Mouse (Mus musculus): Measurements from ENCODE around the gene Ifnl3. TPM values are rescaled to one million over a fixed set of nuclear protein-coding genes. Genes with fewer than 3 reads are reported as not detected.

Ifnl3 gene
- total and polyA plus RNA-seq, 3 experiments: not detected

DNA sequence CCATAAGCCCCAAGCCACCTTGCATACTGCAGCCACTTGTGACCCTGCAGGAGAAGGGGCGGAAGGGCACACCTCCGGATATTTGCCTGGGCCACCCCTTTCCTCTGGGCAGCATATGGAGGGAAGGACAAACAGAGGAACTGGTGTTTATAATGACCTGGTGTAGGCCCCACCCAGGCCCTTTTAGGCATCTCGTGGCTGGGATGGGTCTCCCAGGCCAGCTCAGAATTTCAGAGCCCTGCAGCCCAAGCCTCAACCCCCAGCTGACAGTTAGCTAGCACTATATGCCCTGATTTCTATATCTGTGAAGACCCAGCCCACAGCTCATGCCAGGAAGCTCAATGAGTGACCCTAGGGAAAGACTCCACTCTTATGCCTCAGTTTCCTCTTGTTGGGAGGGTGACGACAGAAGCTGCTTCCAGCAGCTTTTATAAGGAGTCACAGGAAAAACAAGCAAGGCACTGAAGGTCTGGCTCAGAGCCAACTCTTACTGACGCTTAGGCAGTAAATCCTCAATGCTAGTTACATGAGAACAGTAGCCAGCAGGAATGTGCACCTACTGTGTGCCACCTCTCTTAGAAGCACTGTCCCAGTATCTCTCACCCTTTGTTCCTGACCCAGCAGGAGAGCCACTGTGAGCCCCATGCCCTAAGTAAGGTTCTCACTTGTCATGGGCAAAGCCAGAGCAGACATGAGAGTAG is 48.5 kb downstream of the Ifnl3 start:
- no peak overlapping the region for H3K27ac ChIP-seq (ENCODE audit: control insufficient read depth, low read depth, low read length)
- H3K4me1 ChIP-seq (ENCODE audit: control insufficient read depth in 1 of 2, insufficient read depth in 2 of 2, low read length in 2 of 2): peaks cover 0 to 4% of the 10 kb centered on the region in 2 experiments; a peak in 1 of 4 replicates
- H3K9me3 ChIP-seq (replicated peaks; ENCODE audit: insufficient read depth, low read length): no peaks in the 10 kb centered on the region
- no peak overlapping the region for H3K9ac ChIP-seq (ENCODE audit: control insufficient read depth, low read depth, low read length, poor library complexity, severe bottlenecking)
- peak; percentile 19 for DNase-seq (ENCODE audit: low read depth, low spot score)
- no peaks in the 10 kb centered on the region for H3K79me2 ChIP-seq (ENCODE audit: control insufficient read depth, insufficient read depth, low read length, poor library complexity)
- TF ChIP-seq UBTF (IDR thresholded peaks at IDR 0.05; ENCODE audit: borderline replicate concordance, insufficient read depth, low read depth, low read length) (no peak), ZKSCAN1 (IDR thresholded peaks at IDR 0.05; ENCODE audit: low read depth, low read length) (peak; percentile 87)
- H3K36me3 ChIP-seq (ENCODE audit: control insufficient read depth in 1 of 2, insufficient read depth in 2 of 2, low read length in 2 of 2): no peaks in the 10 kb centered on the region; a peak in 1 of 4 replicates
- H3K27me3 ChIP-seq (ENCODE audit: control insufficient read depth in 1 of 2, insufficient read depth in 2 of 2, low read length in 2 of 2): no peaks in the 10 kb centered on the region
- H3K4me3 ChIP-seq (ENCODE audit: control insufficient read depth in 1 of 2, insufficient read depth in 1 of 2, low read depth in 2 of 2, low read length in 2 of 2): no peak overlapping the region

DNA sequence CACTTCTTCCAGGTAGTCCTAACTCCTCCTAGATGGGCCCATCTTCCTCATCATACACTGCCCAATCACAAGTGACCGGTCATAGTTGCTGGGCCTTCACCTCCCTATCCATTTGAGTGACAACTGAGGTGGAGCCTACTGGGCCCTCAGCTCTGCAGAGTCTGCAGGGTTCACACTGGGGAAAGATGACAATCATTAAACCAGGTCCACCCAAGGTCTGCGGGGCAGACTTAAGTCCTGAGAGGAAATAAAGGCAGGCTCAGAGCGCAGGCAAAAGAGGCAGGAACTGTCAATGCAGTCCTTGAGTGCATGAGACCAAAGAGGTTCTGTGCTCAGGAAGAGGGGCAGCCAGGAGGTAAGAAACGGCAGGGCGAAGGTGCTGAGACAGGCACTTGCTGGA is 50.1 kb downstream of the Ifnl3 start:
- no peak overlapping the region for H3K27ac ChIP-seq (ENCODE audit: control insufficient read depth, low read depth, low read length)
- no peaks in the 10 kb centered on the region; a peak in 1 of 4 replicates for H3K36me3 ChIP-seq (ENCODE audit: control insufficient read depth in 1 of 2, insufficient read depth in 2 of 2, low read length in 2 of 2)
- H3K9ac ChIP-seq (ENCODE audit: control insufficient read depth, low read depth, low read length, poor library complexity, severe bottlenecking): no peak overlapping the region
- no peak for TF ChIP-seq EP300 (IDR thresholded peaks at IDR 0.05; ENCODE audit: low read depth in 1 of 2, low read length in 2 of 2)
- no peak overlapping the region for H3K4me3 ChIP-seq (ENCODE audit: control insufficient read depth in 1 of 2, insufficient read depth in 1 of 2, low read depth in 2 of 2, low read length in 2 of 2)
- DNase-seq (ENCODE audit: low read depth, low spot score): no peak
- H3K27me3 ChIP-seq (ENCODE audit: control insufficient read depth in 1 of 2, insufficient read depth in 2 of 2, low read length in 2 of 2): no peaks in the 10 kb centered on the region
- H3K9me3 ChIP-seq (replicated peaks; ENCODE audit: insufficient read depth, low read length): no peaks in the 10 kb centered on the region
- H3K4me1 ChIP-seq (ENCODE audit: control insufficient read depth in 1 of 2, insufficient read depth in 2 of 2, low read length in 2 of 2): peaks cover 6 to 8% of the 10 kb centered on the region in 2 experiments; a peak in 3 of 4 replicates
- no peaks in the 10 kb centered on the region for H3K79me2 ChIP-seq (ENCODE audit: control insufficient read depth, insufficient read depth, low read length, poor library complexity)

DNA sequence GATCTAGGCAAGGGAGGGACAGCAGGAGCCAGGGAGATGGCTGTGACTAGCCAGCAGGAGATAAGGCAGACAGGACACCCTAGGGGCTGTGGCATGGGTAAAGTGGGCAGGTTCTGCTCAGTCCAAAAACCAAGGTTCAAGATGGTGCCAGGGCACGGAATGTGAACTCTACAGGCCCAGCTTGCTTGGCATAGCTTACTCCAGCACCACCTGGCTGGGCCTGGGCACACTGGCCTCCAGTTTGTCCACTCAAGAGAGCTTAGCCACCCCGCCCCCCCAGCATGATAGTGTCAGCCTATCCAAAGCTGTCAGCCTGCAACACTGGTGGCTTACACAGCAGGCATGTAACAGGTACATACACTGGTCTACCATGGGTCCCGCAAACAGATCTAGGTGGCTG is 50.6 kb downstream of the Ifnl3 start:
- TF ChIP-seq USF2 (IDR thresholded peaks at IDR 0.05; ENCODE audit: borderline replicate concordance in 1 of 2, insufficient read depth in 1 of 2, low read depth in 1 of 2, low read length in 2 of 2): no peak
- no peak for TF ChIP-seq ETS1 (IDR thresholded peaks at IDR 0.05; ENCODE audit: low read depth, low read length)
- TF ChIP-seq KAT2A (conservative IDR thresholded peaks at IDR 0.05; ENCODE audit: low read depth, low read length): no peak
- TF ChIP-seq TCF12 (IDR thresholded peaks at IDR 0.05; ENCODE audit: low read depth, low read length): no peak
- no peak for TF ChIP-seq MAZ (IDR thresholded peaks at IDR 0.05; ENCODE audit: low read depth, low read length)
- TF ChIP-seq ZKSCAN1 (IDR thresholded peaks at IDR 0.05; ENCODE audit: low read depth, low read length): no peak
- TF ChIP-seq EP300 (IDR thresholded peaks at IDR 0.05; ENCODE audit: low read depth in 1 of 2, low read length in 2 of 2): no peak
- TF ChIP-seq GABPA (IDR thresholded peaks at IDR 0.05; ENCODE audit: low read depth, low read length): no peak
- TF ChIP-seq MAFK (IDR thresholded peaks at IDR 0.05; ENCODE audit: borderline replicate concordance, low read depth, low read length): no peak
- no peak for TF ChIP-seq CHD2 (IDR thresholded peaks at IDR 0.05; ENCODE audit: low read length)
- no peak for TF ChIP-seq POLR2AphosphoS5 (IDR thresholded peaks at IDR 0.05; ENCODE audit: borderline replicate concordance, low read depth, low read length)
- TF ChIP-seq POLR2AphosphoS2 (IDR thresholded peaks at IDR 0.05; ENCODE audit: low read length): no peak
- no peak for TF ChIP-seq E2F4 (IDR thresholded peaks at IDR 0.05; ENCODE audit: borderline replicate concordance, low read depth, low read length)
- no peak for TF ChIP-seq ELF1 (IDR thresholded peaks at IDR 0.05; ENCODE audit: low read depth, low read length)
- no peak for TF ChIP-seq NRF1 (IDR thresholded peaks at IDR 0.05; ENCODE audit: insufficient read depth, low read depth, low read length, poor library complexity, severe bottlenecking)
- no peak for TF ChIP-seq SIN3A (IDR thresholded peaks at IDR 0.05; ENCODE audit: low read length)
- TF ChIP-seq UBTF (IDR thresholded peaks at IDR 0.05; ENCODE audit: borderline replicate concordance, insufficient read depth, low read depth, low read length): no peak
- TF ChIP-seq ZC3H11A (IDR thresholded peaks at IDR 0.05; ENCODE audit: low read depth, low read length): no peak
- Histone ChIP-seq H3K9ac (ENCODE audit: control insufficient read depth, low read depth, low read length, poor library complexity, severe bottlenecking) (no peak overlapping the region), H3K9me3 (replicated peaks; ENCODE audit: insufficient read depth, low read length) (no peaks in the 10 kb centered on the region), H3K36me3 (ENCODE audit: control insufficient read depth in 1 of 2, insufficient read depth in 2 of 2, low read length in 2 of 2) (no peaks in the 10 kb centered on the region), H3K4me3 (ENCODE audit: control insufficient read depth in 1 of 2, insufficient read depth in 1 of 2, low read depth in 2 of 2, low read length in 2 of 2) (no peak overlapping the region), H3K27me3 (ENCODE audit: control insufficient read depth in 1 of 2, insufficient read depth in 2 of 2, low read length in 2 of 2) (no peaks in the 10 kb centered on the region), H3K79me2 (ENCODE audit: control insufficient read depth, insufficient read depth, low read length, poor library complexity) (no peaks in the 10 kb centered on the region), H3K27ac (ENCODE audit: control insufficient read depth, low read depth, low read length) (no peak overlapping the region), H3K4me1 (ENCODE audit: control insufficient read depth in 1 of 2, insufficient read depth in 2 of 2, low read length in 2 of 2) (peaks cover 6 to 8% of the 10 kb centered on the region in 2 experiments; a peak in 3 of 4 replicates)
- DNase-seq (ENCODE audit: low read depth, low spot score): no peak

All from MEL (cell line).